Mouse (Mus musculus) testis, postnatal 10 days (tissue): ENCODE measurements around the gene Zfp985.
"Not testable (repeated sequence)": the region's sequence is repeated elsewhere in the genome, so short reads cannot be mapped to it uniquely, and the experiment has no call there.

Experiments
- DNase-seq: peaks from one replicate; pipeline ENCODE4 v3.0.0; 2021; ENCODE audit warnings: low spot score

Zfp985 gene

GRCm38 (mm10) chr4:147605521-147605920, 52.4 kb downstream of the Zfp985 start:
- peak; percentile 39 for DNase-seq

GRCm38 (mm10) chr4:147606511-147606910, 53.4 kb downstream of the Zfp985 start:
- not testable (repeated sequence) for DNase-seq

- DNase-seq = not testable (repeated sequence)
Observed at GRCm38 (mm10) chr4:147633818-147634262, 80.8 kb downstream of the Zfp985 start.
